Mouse (Mus musculus) lung, embryonic 16.5 days (tissue): ENCODE measurements at regions not wholly inside any gene's neighbourhood (a gene's known extent, or its start where the extent isn't known, plus 50 kb on each side); places are given as distances from the start of the nearest gene placed in this dataset.

Experiments
- ATAC-seq: fragments of 200-750 bp; cut with Nextera tagmentation; 2 replicates; pipeline ENCODE4 v1.8.0; 2017; ENCODE audit warnings: low read depth, mild to moderate bottlenecking, moderate library complexity
- H3K27ac ChIP-seq: fragments of 300-500 bp; sonication (generic); 2 replicates; pipeline ENCODE4 v1.5.1; 2014; ENCODE audit warnings: mild to moderate bottlenecking, control low read depth, low read length
- H3K27me3 ChIP-seq: fragments of 300-500 bp; sonication (generic); 2 replicates; pipeline ENCODE4 v1.6.1; 2014; ENCODE audit warnings: low read depth, low read length, mixed read lengths; ENCODE audit not compliant: control insufficient read depth, insufficient read depth
- H3K36me3 ChIP-seq: fragments of 300-500 bp; sonication (generic); 2 replicates; pipeline ENCODE4 v1.6.1; 2014; ENCODE audit warnings: low read length; ENCODE audit not compliant: control insufficient read depth, insufficient read depth
- H3K4me1 ChIP-seq: fragments of 300-500 bp; sonication (generic); replicated peaks from 2 replicates; pipeline ENCODE4 v1.6.1; 2014; ENCODE audit warnings: low read length, mixed read lengths; ENCODE audit not compliant: control insufficient read depth, insufficient read depth
- H3K4me2 ChIP-seq: fragments of 300-500 bp; sonication (generic); 2 replicates; pipeline ENCODE4 v1.6.1; 2014; ENCODE audit warnings: low read depth, low read length, control low read depth
- H3K4me3 ChIP-seq: fragments of 300-500 bp; sonication (generic); 2 replicates; pipeline ENCODE4 v1.5.1; 2014; ENCODE audit warnings: mild to moderate bottlenecking, low read length, control low read depth
- H3K9ac ChIP-seq: fragments of 300-500 bp; sonication (generic); 2 replicates; pipeline ENCODE4 v1.6.1; 2014; ENCODE audit warnings: low read length, control low read depth
- H3K9me3 ChIP-seq: fragments of 300-500 bp; sonication (generic); 2 replicates; pipeline ENCODE4 v1.6.1; 2016; ENCODE audit warnings: low read length; ENCODE audit not compliant: control insufficient read depth
- WGBS: fragments of 180-500 bp; shearing (Covaris S2); extraction: QIAGEN DNeasy Blood & Tissue Kit; methylation state at CpG from one replicate; pipeline ENCODE4 v1.1.7; 2014; 5-methylcytosine and 5-hydroxymethylcytosine counted together

DNA sequence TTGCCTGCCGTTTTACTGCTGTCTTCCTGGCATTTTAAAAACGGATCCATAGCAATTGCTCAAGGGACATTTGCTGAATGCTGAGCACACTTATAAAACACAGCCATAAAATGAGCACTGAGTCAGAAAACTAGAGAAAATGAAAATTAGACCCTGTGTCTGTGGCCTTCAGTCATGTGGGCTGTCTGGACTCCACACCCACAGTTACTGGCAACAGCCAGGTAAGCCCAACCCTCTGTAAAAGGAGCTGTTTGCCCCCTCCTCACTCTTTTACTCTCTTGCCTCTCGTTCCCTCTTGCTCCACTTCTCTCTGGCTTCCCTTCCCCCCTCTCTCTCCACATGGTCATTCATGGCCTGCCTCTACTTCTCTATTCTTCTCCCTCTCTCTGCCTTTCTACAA is 2169.9 kb downstream of the 9330182O14Rik start:
- ATAC-seq: no peak
- H3K9me3 ChIP-seq: no peaks in the 10 kb centered on the region
- no peak overlapping the region for H3K9ac ChIP-seq
- no peaks in the 10 kb centered on the region for H3K36me3 ChIP-seq
- H3K27ac ChIP-seq: no peak overlapping the region
- no peaks in the 10 kb centered on the region for H3K4me1 ChIP-seq
- no peak overlapping the region for H3K4me2 ChIP-seq
- 68% methylated on average over 3 of the region's 3 CpGs for WGBS
- no peak overlapping the region for H3K4me3 ChIP-seq
- H3K27me3 ChIP-seq: no peaks in the 10 kb centered on the region

DNA sequence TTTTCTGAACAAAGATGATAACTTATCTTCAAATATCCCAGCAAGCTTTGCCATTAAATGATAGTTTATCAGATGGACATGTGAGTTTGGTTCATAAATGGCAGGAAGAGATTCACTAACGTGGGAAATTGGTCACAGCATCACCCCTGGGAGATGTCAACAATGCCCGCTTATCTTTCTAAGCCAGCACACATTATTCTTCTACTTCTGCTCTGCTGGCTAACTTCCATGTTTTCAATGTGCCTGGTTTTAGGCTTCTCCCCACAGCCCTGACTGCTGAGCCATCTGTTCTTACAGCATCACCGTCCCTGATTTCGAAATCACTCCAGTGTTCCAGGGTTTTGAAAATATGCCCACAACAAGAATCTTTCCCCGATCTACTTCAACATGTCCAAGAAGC is 2175.4 kb downstream of the 9330182O14Rik start:
- no peaks in the 10 kb centered on the region for H3K9me3 ChIP-seq
- no peak overlapping the region for H3K27ac ChIP-seq
- 32% methylated on average over 5 of the region's 5 CpGs for WGBS
- H3K4me3 ChIP-seq: no peak overlapping the region
- no peaks in the 10 kb centered on the region for H3K36me3 ChIP-seq
- no peak overlapping the region for H3K9ac ChIP-seq
- 0 out of 2 replicates have a peak, but pooled peaks have one; percentile 51 for ATAC-seq
- H3K4me1 ChIP-seq: no peaks in the 10 kb centered on the region
- no peak overlapping the region for H3K4me2 ChIP-seq
- no peaks in the 10 kb centered on the region for H3K27me3 ChIP-seq

DNA sequence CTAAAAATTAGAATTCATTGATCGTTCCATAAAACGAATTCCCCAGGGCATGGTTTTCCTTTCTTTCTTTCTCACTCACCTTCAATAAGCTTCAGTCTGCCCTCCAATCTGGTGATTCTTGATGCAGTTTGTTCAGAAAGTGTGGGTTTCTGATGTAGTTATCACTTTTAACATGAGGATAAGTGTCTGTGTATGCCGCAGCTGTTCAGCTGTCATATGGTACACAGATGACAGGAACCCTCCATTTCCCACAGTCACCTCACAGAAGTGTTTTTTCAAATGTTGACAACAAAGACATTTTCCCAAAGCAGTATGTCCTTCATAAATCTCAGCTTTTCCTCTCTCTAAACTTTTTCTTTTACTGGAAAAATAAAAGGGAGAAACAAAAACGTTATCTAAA is 2177.0 kb downstream of the 9330182O14Rik start:
- H3K4me2 ChIP-seq: no peak overlapping the region
- no peaks in the 10 kb centered on the region for H3K4me1 ChIP-seq
- H3K36me3 ChIP-seq: no peaks in the 10 kb centered on the region
- ATAC-seq: no peak
- H3K9me3 ChIP-seq: no peaks in the 10 kb centered on the region
- no peaks in the 10 kb centered on the region for H3K27me3 ChIP-seq
- WGBS: 48% methylated on average over 4 of the region's 4 CpGs
- H3K4me3 ChIP-seq: no peak overlapping the region
- H3K27ac ChIP-seq: no peak overlapping the region
- no peak overlapping the region for H3K9ac ChIP-seq

DNA sequence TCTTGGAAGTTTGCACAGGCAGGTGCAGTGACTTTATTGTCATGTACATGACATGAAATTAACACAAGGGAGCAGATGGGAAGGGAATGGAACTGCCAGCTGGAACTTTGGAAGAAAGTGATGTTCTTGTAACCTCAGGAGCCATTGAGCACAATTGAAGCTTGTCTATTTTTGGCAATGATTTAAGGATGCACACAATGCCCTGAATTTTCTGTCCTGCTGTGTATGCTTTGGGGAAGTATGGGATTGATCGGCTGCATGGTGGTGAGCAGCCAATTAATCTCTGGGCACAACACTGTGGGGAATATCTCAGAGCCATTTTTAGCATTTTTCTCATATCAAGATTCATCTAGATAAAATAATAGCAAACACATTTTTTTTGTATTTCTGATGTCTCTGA is 2186.2 kb downstream of the 9330182O14Rik start:
- WGBS: 91% methylated on average over 1 of the region's 1 CpGs
- H3K4me1 ChIP-seq: no peaks in the 10 kb centered on the region
- no peak overlapping the region for H3K27ac ChIP-seq
- no peak overlapping the region for H3K9ac ChIP-seq
- no peaks in the 10 kb centered on the region for H3K36me3 ChIP-seq
- no peak overlapping the region for H3K4me3 ChIP-seq
- H3K9me3 ChIP-seq: no peaks in the 10 kb centered on the region
- no peak for ATAC-seq
- H3K4me2 ChIP-seq: no peak overlapping the region
- H3K27me3 ChIP-seq: no peaks in the 10 kb centered on the region

DNA sequence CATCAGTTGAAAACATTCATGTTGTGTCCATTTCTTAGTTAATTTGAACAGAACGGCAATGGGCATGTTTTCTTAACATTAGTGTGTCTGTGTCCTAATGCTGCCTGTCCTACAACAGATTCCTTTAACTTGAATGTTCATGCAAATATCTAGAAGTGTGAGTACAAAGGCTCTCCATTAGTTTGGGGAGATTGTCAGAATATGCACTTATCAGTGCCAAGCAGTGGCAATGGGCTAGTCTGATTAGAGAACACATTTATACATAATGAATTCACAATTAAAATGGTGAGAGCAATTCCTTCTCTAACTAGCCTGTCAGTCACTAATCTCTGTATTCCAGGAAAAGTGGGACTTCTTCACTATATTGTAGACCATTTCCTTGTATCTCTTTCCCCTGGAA is 2188.8 kb downstream of the 9330182O14Rik start:
- no peaks in the 10 kb centered on the region for H3K36me3 ChIP-seq
- H3K9ac ChIP-seq: no peak overlapping the region
- H3K4me2 ChIP-seq: no peak overlapping the region
- no peaks in the 10 kb centered on the region for H3K4me1 ChIP-seq
- 82% methylated on average over 1 of the region's 1 CpGs for WGBS
- H3K27ac ChIP-seq: no peak overlapping the region
- no peak overlapping the region for H3K4me3 ChIP-seq
- H3K9me3 ChIP-seq: no peaks in the 10 kb centered on the region
- no peaks in the 10 kb centered on the region for H3K27me3 ChIP-seq
- no peak for ATAC-seq

DNA sequence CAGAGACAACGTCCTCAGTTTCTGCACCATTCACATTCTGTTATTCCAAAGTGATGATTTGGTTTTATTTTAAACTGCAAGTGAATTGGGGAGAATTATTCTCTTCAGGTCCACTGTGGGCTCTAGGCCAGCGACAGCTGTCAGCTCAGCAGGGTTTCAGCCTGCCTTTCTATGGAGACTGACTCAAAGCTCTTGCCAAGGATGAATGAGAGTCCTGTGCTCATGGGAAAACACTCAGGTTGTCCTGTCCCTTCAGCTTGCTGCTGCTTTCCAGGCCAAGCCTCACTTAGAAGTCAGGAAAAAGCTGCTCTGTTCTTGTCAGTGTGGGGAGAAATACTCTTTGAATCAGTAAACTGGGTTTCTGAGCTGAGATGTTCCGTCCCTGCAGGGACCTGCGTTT is 2191.1 kb downstream of the 9330182O14Rik start:
- ATAC-seq: no peak

DNA sequence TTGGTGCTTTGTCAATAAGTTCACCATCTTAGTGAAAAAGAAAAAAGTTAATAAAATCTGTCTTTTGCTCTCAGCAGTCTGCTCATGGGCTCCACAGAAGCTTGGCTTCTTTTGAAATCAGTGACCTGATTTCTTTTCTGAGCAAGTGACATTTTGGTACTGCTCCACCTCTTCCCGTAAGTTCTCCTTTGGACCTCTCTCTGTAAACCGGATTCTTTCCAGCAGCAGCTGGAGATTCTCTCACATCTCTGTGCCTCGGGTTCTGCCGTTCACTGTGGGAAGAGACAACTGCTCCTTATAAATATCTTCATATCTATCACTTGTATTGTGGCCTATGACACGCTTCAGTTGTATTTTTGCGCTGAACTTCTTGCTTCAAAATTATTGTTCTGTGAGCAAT is 2194.4 kb downstream of the 9330182O14Rik start:
- Histone ChIP-seq H3K36me3 (no peaks in the 10 kb centered on the region), H3K4me3 (no peak overlapping the region), H3K9me3 (no peaks in the 10 kb centered on the region), H3K27me3 (no peaks in the 10 kb centered on the region), H3K4me1 (no peaks in the 10 kb centered on the region), H3K9ac (no peak overlapping the region), H3K27ac (no peak overlapping the region), H3K4me2 (no peak overlapping the region)
- 70% methylated on average over 6 of the region's 6 CpGs for WGBS
- no peak for ATAC-seq

More for the DNA sequence above, 2191.1 kb downstream of the 9330182O14Rik start:
- Histone ChIP-seq H3K9ac (no peak overlapping the region), H3K4me1 (no peaks in the 10 kb centered on the region), H3K9me3 (no peaks in the 10 kb centered on the region), H3K4me3 (no peak overlapping the region), H3K27me3 (no peaks in the 10 kb centered on the region), H3K4me2 (no peak overlapping the region), H3K36me3 (no peaks in the 10 kb centered on the region), H3K27ac (no peak overlapping the region)
- 57% methylated on average over 4 of the region's 4 CpGs for WGBS

DNA sequence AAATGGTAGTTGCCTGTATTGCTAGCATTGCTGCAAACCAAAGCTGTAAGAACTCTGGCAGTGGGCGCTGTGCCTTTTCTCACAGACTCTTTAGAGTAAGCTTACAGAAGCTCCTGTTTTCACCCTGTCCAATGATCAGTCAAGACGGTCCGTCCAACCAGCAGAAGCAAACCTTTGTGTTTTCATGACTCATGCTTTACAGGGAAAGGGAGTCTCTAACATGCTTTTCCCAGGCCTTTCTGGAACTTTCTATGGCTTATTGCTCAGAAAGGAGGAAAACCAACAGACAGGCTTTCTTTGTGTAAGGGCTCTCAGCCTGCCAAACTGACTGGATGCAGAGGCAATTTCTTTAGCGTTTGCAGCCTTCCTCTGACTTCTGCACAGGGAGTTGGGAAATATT is 2195.6 kb downstream of the 9330182O14Rik start:
- Histone ChIP-seq H3K4me2 (no peak overlapping the region), H3K4me1 (no peaks in the 10 kb centered on the region), H3K9ac (no peak overlapping the region), H3K27me3 (no peaks in the 10 kb centered on the region), H3K27ac (no peak overlapping the region), H3K36me3 (no peaks in the 10 kb centered on the region), H3K4me3 (no peak overlapping the region), H3K9me3 (no peaks in the 10 kb centered on the region)
- no peak for ATAC-seq
- WGBS: 61% methylated on average over 4 of the region's 4 CpGs

DNA sequence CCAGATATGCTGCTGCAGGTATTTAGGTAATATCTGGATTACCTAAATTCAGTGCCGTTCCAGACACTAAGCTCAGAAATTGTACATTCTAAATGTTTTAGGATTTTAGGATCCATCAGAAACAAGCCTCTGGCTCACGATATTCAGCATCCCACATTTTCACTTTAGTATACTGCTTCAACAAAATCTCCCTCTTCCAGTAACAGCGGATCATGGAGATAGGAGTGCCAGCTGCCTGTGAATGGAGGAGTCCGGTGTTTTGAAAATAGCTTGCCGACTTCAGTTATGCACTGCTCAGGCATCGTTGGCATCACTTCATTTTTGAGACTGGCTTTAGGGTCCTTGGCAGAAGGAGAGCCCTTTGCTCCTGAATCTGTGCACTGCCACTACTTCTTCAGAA is 2199.5 kb downstream of the 9330182O14Rik start:
- Histone ChIP-seq H3K4me1 (no peaks in the 10 kb centered on the region), H3K4me3 (no peak overlapping the region), H3K36me3 (no peaks in the 10 kb centered on the region), H3K9ac (no peak overlapping the region), H3K27me3 (no peaks in the 10 kb centered on the region), H3K4me2 (no peak overlapping the region), H3K27ac (no peak overlapping the region), H3K9me3 (no peaks in the 10 kb centered on the region)
- no peak for ATAC-seq
- 84% methylated on average over 6 of the region's 6 CpGs for WGBS

DNA sequence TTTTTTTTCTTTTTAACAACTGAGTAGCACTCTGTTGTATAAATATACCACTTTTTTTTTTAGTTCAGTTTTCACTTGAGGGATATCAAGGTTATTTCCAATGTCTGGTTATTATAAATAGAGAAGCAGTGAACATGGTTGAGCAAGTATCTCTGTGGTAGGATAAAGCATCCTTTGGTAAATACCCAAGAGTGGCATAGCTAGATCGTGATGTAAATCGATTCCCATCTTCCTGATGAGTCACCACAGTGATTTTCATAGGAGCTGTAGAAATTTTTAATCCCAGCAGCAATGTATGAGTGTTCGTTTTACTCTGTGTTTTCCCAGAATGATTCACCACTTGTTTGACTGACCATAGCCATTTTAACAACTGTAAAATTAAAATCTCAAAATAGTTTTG is 2212.0 kb downstream of the 9330182O14Rik start:
- Histone ChIP-seq H3K27ac (no peak overlapping the region), H3K4me2 (no peak overlapping the region), H3K27me3 (no peaks in the 10 kb centered on the region), H3K9ac (no peak overlapping the region), H3K4me1 (no peaks in the 10 kb centered on the region), H3K4me3 (no peak overlapping the region), H3K36me3 (no peaks in the 10 kb centered on the region), H3K9me3 (no peaks in the 10 kb centered on the region)
- no peak for ATAC-seq
- 82% methylated on average over 3 of the region's 3 CpGs for WGBS
